In genomic region chr13:93724206-93724605, GRCm38 (mm10) we compare ENCODE assay signal across 9 mouse cellular contexts. TPM values are rescaled to one million over a fixed set of nuclear protein-coding genes. Genes with fewer than 3 reads are reported as not detected.
DNase-seq lines count a peak whose midpoint lies in the region; ATAC-seq and TF ChIP-seq lines count a peak whose summit lies in the region.
"Had no signal": no experiment of that assay in that cellular context is flagged by ENCODE, and none has a peak within 500 bp of the region (broad histone marks: within the 10 kb centered on the region; RNA-seq: fewer than 3 reads in every experiment).

No protein-coding gene starts in this region.

- DNase-seq in cerebellum, adult 8-10 months, result peak; percentile 13
- DNase-seq in cerebellum, adult 9-11 months, result no peak
- no peak for DNase-seq in liver, postnatal 0 days
- DNase-seq in ZHBTc4 (ENCODE audit: low read depth, low spot score) (peak; percentile 36), MN1 (ENCODE audit: low spot score) (no peak)
- DNase-seq in lung, postnatal 36 days, result peak; percentile 1
- no peak for DNase-seq in kidney, adult 8-10 months

- peak; percentile 69 for TF ChIP-seq CTCF in liver, postnatal 0 days (IDR thresholded peaks at IDR 0.05; ENCODE audit: low read depth)

- no peak overlapping the region for H3K9ac ChIP-seq in liver, postnatal 0 days (replicated peaks)
- no peak overlapping the region for H3K9ac ChIP-seq in liver, embryonic 12.5 days

- H3K4me3 ChIP-seq in liver, postnatal 0 days (ENCODE audit: low read depth, low read length), result no peak overlapping the region
- H3K4me3 ChIP-seq in liver, embryonic 12.5 days, result no peak overlapping the region

- 20% methylated on average over 2 of the region's 2 CpGs for WGBS in liver, postnatal 0 days (ENCODE audit: insufficient replicate concordance)
- 27% methylated on average over 2 of the region's 2 CpGs for WGBS in liver, embryonic 12.5 days (ENCODE audit: insufficient replicate concordance)

- H3K27me3 ChIP-seq in liver, postnatal 0 days (ENCODE audit: insufficient read depth, low read length), result no peaks in the 10 kb centered on the region
- no peaks in the 10 kb centered on the region; the same call in 1 of the 2 replicates for H3K27me3 ChIP-seq in liver, embryonic 12.5 days (replicated peaks)

- H3K9me3 ChIP-seq in liver, postnatal 0 days (ENCODE audit: low read length), result no peaks in the 10 kb centered on the region
- no peaks in the 10 kb centered on the region for H3K9me3 ChIP-seq in liver, embryonic 12.5 days (replicated peaks)

- no peak overlapping the region for H3K4me2 ChIP-seq in liver, postnatal 0 days (ENCODE audit: low read depth, low read length)
- no peak overlapping the region for H3K4me2 ChIP-seq in liver, embryonic 12.5 days

- no peaks in the 10 kb centered on the region for H3K4me1 ChIP-seq in liver, postnatal 0 days (ENCODE audit: insufficient read depth)
- no peaks in the 10 kb centered on the region for H3K4me1 ChIP-seq in liver, embryonic 12.5 days

- no peaks in the 10 kb centered on the region for H3K36me3 ChIP-seq in liver, postnatal 0 days (replicated peaks; ENCODE audit: insufficient read depth, low read length)
- H3K36me3 ChIP-seq in liver, embryonic 12.5 days, result no peaks in the 10 kb centered on the region

- no peak for ATAC-seq in liver, postnatal 0 days
- ATAC-seq in liver, embryonic 12.5 days, result no peak

- no peak overlapping the region for H3K27ac ChIP-seq in liver, postnatal 0 days (ENCODE audit: low read depth)
- H3K27ac ChIP-seq in liver, embryonic 12.5 days, result no peak overlapping the region

- TF ChIP-seq EP300 in liver, postnatal 0 days (IDR thresholded peaks at IDR 0.05; ENCODE audit: low read depth), result no peak

RNA-seq across cellular contexts. Expression of gene Arsb, which starts 47.2 kb away (rescaled TPM):
- polyA plus RNA-seq in liver, postnatal 0 days (2015; fragmentation: Nextera tagmentation; extraction: Ambion mirVana), result 3.3 and 4.1 TPM in 2 replicates
- 2.8 and 3.5 TPM in 2 replicates for polyA plus RNA-seq in liver, embryonic 12.5 days (2016; fragmentation: Nextera tagmentation; extraction: Ambion mirVana)

RNA-seq across cellular contexts. Expression of gene Dmgdh, which starts 50.0 kb away (rescaled TPM):
- 67.3 and 69.2 TPM in 2 replicates for polyA plus RNA-seq in liver, postnatal 0 days (2015; fragmentation: Nextera tagmentation; extraction: Ambion mirVana)
- 7.5 and 8.5 TPM in 2 replicates for polyA plus RNA-seq in liver, embryonic 12.5 days (2016; fragmentation: Nextera tagmentation; extraction: Ambion mirVana)

RNA-seq across cellular contexts. Expression of gene Bhmt2, which starts 50.1 kb away (rescaled TPM):
- 162 and 166 TPM in 2 replicates for polyA plus RNA-seq in liver, postnatal 0 days (2015; fragmentation: Nextera tagmentation; extraction: Ambion mirVana)
- polyA plus RNA-seq in liver, embryonic 12.5 days (2016; fragmentation: Nextera tagmentation; extraction: Ambion mirVana), result 12.3 and 12.7 TPM in 2 replicates
- polyA plus RNA-seq: heart, embryonic 14.5 days had no signal

Comparison
In these comparisons a context has a peak if more than half of its experiments do, and no peak if none do; other contexts are left out.
1. DNase-seq: peak in cerebellum, adult 8-10 months (single experiment), ZHBTc4 (single experiment) and lung, postnatal 36 days (single experiment); none in cerebellum, adult 9-11 months (single experiment), liver, postnatal 0 days (single experiment), MN1 (single experiment) and kidney, adult 8-10 months (0 of 2).
2. RNA of gene Bhmt2, which starts 50.1 kb away (polyA plus RNA-seq): 162 to 166 TPM in liver, postnatal 0 days; 12.3 to 12.7 TPM in liver, embryonic 12.5 days; every median in the first group is over 10 times any median in the second.